Mouse (Mus musculus): ENCODE measurements around the gene Ppp1r9a. TPM values are rescaled to one million over a fixed set of nuclear protein-coding genes. Genes with fewer than 3 reads are reported as not detected.

The Ppp1r9a gene
- polyA plus RNA-seq, 1 experiment from 2014 or later = 16.3 TPM

- peaks cover 7% of the 10 kb centered on the region for H3K4me1 ChIP-seq
- 54% methylated on average over 10 of the region's 10 CpGs for WGBS
- no peak overlapping the region for H3K9ac ChIP-seq
- H3K27ac ChIP-seq = no peak overlapping the region
- H3K4me2 ChIP-seq = no peak overlapping the region
- no peaks in the 10 kb centered on the region for H3K9me3 ChIP-seq
- no peak overlapping the region for H3K4me3 ChIP-seq
- H3K36me3 ChIP-seq = no peaks in the 10 kb centered on the region
- no peak for ATAC-seq (ENCODE audit: insufficient number of reproducible peaks, low FRiP score, low TSS enrichment, low read depth)
- H3K27me3 ChIP-seq = no peaks in the 10 kb centered on the region
These were observed 271.6 kb downstream of the Ppp1r9a start for GRCm38 (mm10) chr6:5174179-5174812.

- WGBS = 32% methylated on average over 19 of the region's 19 CpGs
- Histone ChIP-seq H3K4me3 (peak overlapping the region; percentile 22), H3K9me3 (no peaks in the 10 kb centered on the region), H3K4me2 (peak overlapping the region; percentile 43), H3K9ac (no peak overlapping the region), H3K27ac (no peak overlapping the region), H3K4me1 (peaks cover 9% of the 10 kb centered on the region), H3K36me3 (no peaks in the 10 kb centered on the region), H3K27me3 (no peaks in the 10 kb centered on the region)
- ATAC-seq (ENCODE audit: insufficient number of reproducible peaks, low FRiP score, low TSS enrichment, low read depth) = no peak
These were observed 275.5 kb downstream of the Ppp1r9a start for GRCm38 (mm10) chr6:5177967-5178891.

GRCm38 (mm10) chr6:5179189-5179588 lies 276.5 kb downstream of the Ppp1r9a start:
- no peaks in the 10 kb centered on the region for H3K27me3 ChIP-seq
- H3K27ac ChIP-seq = no peak overlapping the region
- no peak for ATAC-seq (ENCODE audit: insufficient number of reproducible peaks, low FRiP score, low TSS enrichment, low read depth)
- no peak overlapping the region for H3K9ac ChIP-seq
- H3K4me1 ChIP-seq = peaks cover 9% of the 10 kb centered on the region
- H3K4me2 ChIP-seq = no peak overlapping the region
- WGBS = 41% methylated on average over 6 of the region's 6 CpGs
- H3K4me3 ChIP-seq = no peak overlapping the region
- no peaks in the 10 kb centered on the region for H3K36me3 ChIP-seq
- H3K9me3 ChIP-seq = no peaks in the 10 kb centered on the region

GRCm38 (mm10) chr6:5180645-5181044 lies 277.9 kb downstream of the Ppp1r9a start:
- Histone ChIP-seq H3K9me3 (no peaks in the 10 kb centered on the region), H3K36me3 (no peaks in the 10 kb centered on the region), H3K27ac (no peak overlapping the region), H3K9ac (no peak overlapping the region), H3K4me3 (no peak overlapping the region), H3K4me2 (no peak overlapping the region), H3K27me3 (no peaks in the 10 kb centered on the region), H3K4me1 (peaks cover 9% of the 10 kb centered on the region)
- WGBS = 57% methylated on average over 5 of the region's 5 CpGs
- ATAC-seq (ENCODE audit: insufficient number of reproducible peaks, low FRiP score, low TSS enrichment, low read depth) = no peak

- no peaks in the 10 kb centered on the region for H3K9me3 ChIP-seq
- H3K4me3 ChIP-seq = no peak overlapping the region
- 43% methylated on average over 7 of the region's 7 CpGs for WGBS
- no peaks in the 10 kb centered on the region for H3K36me3 ChIP-seq
- H3K9ac ChIP-seq = no peak overlapping the region
- ATAC-seq (ENCODE audit: insufficient number of reproducible peaks, low FRiP score, low TSS enrichment, low read depth) = no peak
- 0 out of 2 replicates have a peak, but pooled peaks cover 2% of the 10 kb centered on the region for H3K27me3 ChIP-seq
- H3K4me2 ChIP-seq = no peak overlapping the region
- H3K4me1 ChIP-seq = peaks cover 7% of the 10 kb centered on the region; the same call in 1 of the 2 replicates
- no peak overlapping the region for H3K27ac ChIP-seq
These were observed 283.7 kb downstream of the Ppp1r9a start for GRCm38 (mm10) chr6:5186229-5186950.

DNA sequence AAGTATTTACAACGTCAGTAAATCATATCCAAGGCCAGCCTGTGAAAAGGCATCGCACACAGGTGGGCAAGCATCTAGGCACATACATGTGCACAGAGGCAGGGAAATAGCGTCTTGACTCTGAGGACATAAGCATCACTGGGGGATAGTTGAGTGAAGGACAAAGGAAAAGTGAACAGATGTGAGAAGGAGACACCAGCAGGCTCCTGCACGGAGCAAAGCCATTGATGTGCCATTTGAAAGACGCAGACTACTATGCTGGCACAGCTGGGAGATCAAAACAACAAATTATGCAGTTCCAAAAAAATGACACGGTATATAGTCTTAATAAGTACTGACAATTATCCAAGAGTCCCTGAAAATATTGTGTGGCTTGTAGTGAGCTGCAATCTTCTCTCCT lies 284.9 kb downstream of the Ppp1r9a start:
- Histone ChIP-seq H3K4me1 (peaks cover 7% of the 10 kb centered on the region; the same call in 1 of the 2 replicates), H3K9ac (no peak overlapping the region), H3K9me3 (no peaks in the 10 kb centered on the region), H3K4me2 (no peak overlapping the region), H3K27me3 (0 out of 2 replicates have a peak, but pooled peaks cover 2% of the 10 kb centered on the region), H3K27ac (no peak overlapping the region), H3K36me3 (no peaks in the 10 kb centered on the region), H3K4me3 (no peak overlapping the region)
- no peak for ATAC-seq (ENCODE audit: insufficient number of reproducible peaks, low FRiP score, low TSS enrichment, low read depth)
- WGBS = 46% methylated on average over 6 of the region's 6 CpGs

GRCm38 (mm10) chr6:5188036-5188435 lies 285.3 kb downstream of the Ppp1r9a start:
- Histone ChIP-seq H3K9me3 (no peaks in the 10 kb centered on the region), H3K36me3 (no peaks in the 10 kb centered on the region), H3K4me1 (peaks cover 7% of the 10 kb centered on the region; the same call in 1 of the 2 replicates), H3K4me3 (no peak overlapping the region), H3K27ac (no peak overlapping the region), H3K9ac (no peak overlapping the region), H3K27me3 (0 out of 2 replicates have a peak, but pooled peaks cover 2% of the 10 kb centered on the region), H3K4me2 (no peak overlapping the region)
- no peak for ATAC-seq (ENCODE audit: insufficient number of reproducible peaks, low FRiP score, low TSS enrichment, low read depth)
- 65% methylated on average over 5 of the region's 5 CpGs for WGBS

GRCm38 (mm10) chr6:5188938-5189337 lies 286.2 kb downstream of the Ppp1r9a start:
- Histone ChIP-seq H3K9me3 (no peaks in the 10 kb centered on the region), H3K36me3 (no peaks in the 10 kb centered on the region), H3K4me3 (no peak overlapping the region), H3K27me3 (0 out of 2 replicates have a peak, but pooled peaks cover 2% of the 10 kb centered on the region), H3K27ac (no peak overlapping the region), H3K4me2 (no peak overlapping the region), H3K9ac (no peak overlapping the region), H3K4me1 (peaks cover 7% of the 10 kb centered on the region; the same call in 1 of the 2 replicates)
- ATAC-seq (ENCODE audit: insufficient number of reproducible peaks, low FRiP score, low TSS enrichment, low read depth) = no peak
- WGBS = 79% methylated on average over 6 of the region's 6 CpGs

DNA sequence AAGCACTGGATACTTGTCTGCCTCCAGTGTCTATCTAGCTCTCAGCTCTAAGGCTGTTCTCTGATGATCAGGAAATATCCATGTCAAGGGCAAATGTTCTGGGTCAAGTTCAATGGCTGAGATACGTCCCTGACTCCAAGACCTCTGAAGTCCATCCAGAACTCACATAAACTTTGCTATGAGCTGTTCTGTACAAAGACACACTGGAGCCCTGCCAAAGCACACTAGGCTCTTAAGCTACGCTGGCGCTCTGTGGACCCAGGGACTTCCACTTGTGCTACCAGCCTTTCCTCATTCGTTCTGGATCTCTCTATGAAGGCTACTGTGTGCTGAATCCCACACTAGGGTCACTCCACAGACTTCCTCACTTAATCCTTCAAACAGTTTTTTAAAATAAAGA lies 286.8 kb downstream of the Ppp1r9a start:
- Histone ChIP-seq H3K9ac (no peak overlapping the region), H3K9me3 (no peaks in the 10 kb centered on the region), H3K27me3 (0 out of 2 replicates have a peak, but pooled peaks cover 2% of the 10 kb centered on the region), H3K36me3 (no peaks in the 10 kb centered on the region), H3K4me1 (peaks cover 7% of the 10 kb centered on the region; the same call in 1 of the 2 replicates), H3K27ac (no peak overlapping the region), H3K4me3 (no peak overlapping the region), H3K4me2 (no peak overlapping the region)
- ATAC-seq (ENCODE audit: insufficient number of reproducible peaks, low FRiP score, low TSS enrichment, low read depth) = no peak
- 52% methylated on average over 4 of the region's 4 CpGs for WGBS

DNA sequence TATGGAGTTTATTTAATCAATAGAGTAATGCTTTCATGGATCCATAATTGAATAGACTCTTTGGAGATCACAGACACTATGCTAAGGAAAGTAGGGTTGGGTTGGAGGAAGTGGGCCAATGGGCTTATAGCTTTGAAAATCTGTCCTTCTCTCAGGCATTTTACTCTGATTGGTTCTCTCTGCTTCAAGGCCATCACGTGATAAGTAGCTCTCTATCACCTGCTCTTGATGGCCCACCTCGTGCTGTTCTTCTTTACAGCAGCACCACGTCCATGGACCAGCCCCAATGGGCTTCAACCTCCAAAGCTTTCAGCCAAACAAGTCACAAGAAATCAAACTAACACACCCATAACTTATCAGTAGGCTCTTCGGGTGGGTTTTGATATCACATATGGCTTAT lies 288.0 kb downstream of the Ppp1r9a start:
- Histone ChIP-seq H3K36me3 (no peaks in the 10 kb centered on the region), H3K9me3 (no peaks in the 10 kb centered on the region), H3K4me3 (no peak overlapping the region), H3K27me3 (0 out of 2 replicates have a peak, but pooled peaks cover 2% of the 10 kb centered on the region), H3K9ac (no peak overlapping the region), H3K27ac (no peak overlapping the region), H3K4me2 (no peak overlapping the region), H3K4me1 (peaks cover 7% of the 10 kb centered on the region; the same call in 1 of the 2 replicates)
- WGBS = 83% methylated on average over 4 of the region's 4 CpGs
- no peak for ATAC-seq (ENCODE audit: insufficient number of reproducible peaks, low FRiP score, low TSS enrichment, low read depth)

DNA sequence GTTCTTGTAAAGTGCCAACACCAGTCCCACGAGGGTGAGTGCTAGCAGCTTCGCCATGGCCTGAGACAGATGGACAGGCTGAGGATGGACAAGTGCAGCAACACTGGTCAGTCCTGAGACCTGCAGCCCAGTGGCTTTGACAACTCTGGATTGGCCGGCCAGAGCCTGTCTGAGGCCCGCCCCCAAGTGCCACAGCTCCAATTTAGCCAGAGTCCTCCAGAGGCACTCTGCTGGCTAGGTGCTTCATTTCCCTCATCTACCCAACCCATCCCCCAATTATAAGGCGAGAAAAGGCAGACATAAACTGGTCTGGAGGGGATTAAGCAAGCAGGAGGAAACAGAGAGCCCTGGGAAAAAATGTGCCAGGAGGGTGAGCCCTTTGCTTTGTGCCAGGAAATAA lies 291.0 kb downstream of the Ppp1r9a start, which contains the start of gene Pon1:
TSS of gene Pon1 (minus strand) at position 254 of the 400 bp plus-strand sequence.
- WGBS = 34% methylated on average over 5 of the region's 5 CpGs
- Histone ChIP-seq H3K4me3 (no peak within 1 kb of the TSS), H3K27ac (no peak within 1 kb of the TSS), H3K9me3 (no peaks in the 10 kb centered on the region), H3K36me3 (no peaks in the 10 kb centered on the region), H3K9ac (no peak within 1 kb of the TSS), H3K27me3 (no peaks in the 10 kb centered on the region), H3K4me1 (no peaks in the 10 kb centered on the region), H3K4me2 (no peak within 1 kb of the TSS)
- no peak for ATAC-seq (ENCODE audit: insufficient number of reproducible peaks, low FRiP score, low TSS enrichment, low read depth)

All from limb, embryonic 15.5 days (tissue).